Mouse (Mus musculus): Measurements from ENCODE around the gene Tmem123.
A peak's percentile ranks its signal among the peaks of the same experiment; 100 is the strongest.

The Tmem123 gene

GRCm38 (mm10) chr9:7775011-7775410 is 11.2 kb downstream of the Tmem123 start:
- no peak for DNase-seq (ENCODE audit: low spot score)

GRCm38 (mm10) chr9:7775986-7776385 is 12.1 kb downstream of the Tmem123 start:
- DNase-seq (ENCODE audit: low spot score) = no peak

GRCm38 (mm10) chr9:7776940-7777339 is 13.1 kb downstream of the Tmem123 start:
- no peak for DNase-seq (ENCODE audit: low spot score)

- DNase-seq (ENCODE audit: low spot score) = no peak
Observed at GRCm38 (mm10) chr9:7777652-7778051, 13.8 kb downstream of the Tmem123 start.

- no peak for DNase-seq (ENCODE audit: low spot score)
Observed at GRCm38 (mm10) chr9:7778771-7779170, 14.9 kb downstream of the Tmem123 start.

DNA sequence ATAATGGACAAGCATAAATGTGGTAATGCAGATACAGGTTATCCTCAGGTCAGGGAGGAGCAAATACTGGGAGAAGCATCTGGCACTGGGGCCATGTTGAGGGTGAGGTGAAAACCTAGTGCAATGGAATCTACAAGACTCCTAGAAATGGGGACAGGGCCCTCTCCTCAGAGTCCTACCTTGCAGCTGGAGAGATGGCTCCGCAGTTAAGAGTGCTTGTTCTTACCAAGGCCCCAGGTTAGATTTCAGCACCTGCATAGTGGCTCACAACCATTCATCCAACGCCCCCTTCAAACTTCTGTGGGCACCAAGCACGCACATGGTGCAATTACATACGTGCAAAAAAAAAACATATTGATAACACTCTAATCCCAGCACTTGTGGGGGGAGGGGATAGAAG is 15.9 kb downstream of the Tmem123 start:
- no peak for DNase-seq (ENCODE audit: low spot score)

DNA sequence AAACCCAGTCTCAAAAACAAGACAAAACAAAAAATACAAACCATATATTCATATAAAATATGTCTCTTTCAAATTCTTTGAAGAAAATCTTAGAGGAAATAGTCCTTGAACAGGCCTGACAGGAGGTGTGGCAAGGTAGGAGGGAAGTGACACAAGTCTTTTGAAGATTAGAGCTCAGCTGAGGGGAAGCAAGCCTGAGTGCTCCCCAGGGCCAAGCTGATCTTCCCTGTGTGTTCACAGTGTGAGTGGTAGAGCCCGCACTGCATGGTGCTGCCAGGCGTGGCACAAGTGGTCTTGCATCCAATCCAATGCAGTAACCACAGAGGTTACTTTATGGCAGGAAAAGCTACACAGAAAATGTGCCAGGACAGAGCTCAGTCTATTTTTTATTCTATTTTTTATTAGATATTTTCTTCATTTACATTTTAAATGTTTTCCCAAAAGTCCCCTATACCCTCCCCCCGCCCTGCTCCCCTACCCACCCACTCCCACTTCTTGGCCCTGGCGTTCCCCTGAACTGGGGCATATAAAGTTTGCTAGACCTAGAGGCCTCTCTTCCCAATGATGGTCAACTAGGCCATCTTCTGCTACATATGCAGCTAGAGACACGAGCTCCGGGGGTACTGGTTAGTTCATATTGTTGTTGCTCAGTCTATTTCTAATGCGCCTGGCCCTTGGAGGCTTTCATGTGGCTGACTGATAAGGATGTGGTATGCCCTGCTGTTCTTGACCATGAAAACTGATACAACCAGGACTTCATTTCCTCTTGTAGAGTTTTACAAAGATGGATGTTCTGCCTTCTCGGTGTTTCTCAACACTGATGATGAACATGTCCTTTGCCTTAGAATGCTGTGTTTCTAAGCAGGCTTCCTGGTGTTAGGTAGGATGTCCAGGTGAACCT is 16.7 kb downstream of the Tmem123 start:
- DNase-seq (ENCODE audit: low spot score) = no peak

DNA sequence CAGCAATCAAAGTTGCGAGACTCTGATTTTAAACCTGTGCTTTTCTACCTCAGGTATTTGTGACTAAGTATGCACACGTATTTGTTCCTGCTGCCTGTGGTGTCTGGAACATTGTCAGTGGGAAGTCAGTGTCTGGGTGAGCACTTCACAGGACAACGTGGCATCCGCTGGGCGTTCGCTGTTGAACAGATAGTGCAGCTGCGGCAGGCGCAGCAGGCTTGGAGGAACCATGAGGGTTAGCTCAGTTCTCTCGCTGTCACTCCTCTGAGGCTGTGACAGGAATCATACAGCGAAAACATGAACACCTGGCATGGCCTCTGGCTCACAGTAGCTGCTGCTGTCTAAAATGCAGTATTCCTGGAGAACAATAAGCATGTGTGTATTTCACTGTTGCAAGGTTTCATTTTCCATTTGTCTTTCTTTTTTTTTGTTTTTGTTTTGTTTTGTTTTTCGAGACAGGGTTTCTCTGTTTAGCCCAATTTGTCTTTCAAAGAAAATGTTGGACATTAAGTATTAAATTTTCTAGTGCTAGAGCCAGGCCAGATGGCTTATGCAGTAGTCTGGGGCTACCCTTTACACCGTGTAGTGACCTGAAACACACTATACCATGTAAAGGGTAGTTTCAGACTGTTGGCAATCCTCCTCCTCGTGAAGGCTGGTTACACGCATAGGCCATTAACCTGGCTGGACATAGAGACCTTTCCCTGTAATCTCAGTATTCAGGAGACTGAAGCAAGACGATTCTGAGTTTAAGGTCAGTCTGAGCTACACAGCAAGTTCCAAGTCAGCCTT is 20.2 kb downstream of the Tmem123 start:
- DNase-seq (ENCODE audit: low spot score) = no peak

DNA sequence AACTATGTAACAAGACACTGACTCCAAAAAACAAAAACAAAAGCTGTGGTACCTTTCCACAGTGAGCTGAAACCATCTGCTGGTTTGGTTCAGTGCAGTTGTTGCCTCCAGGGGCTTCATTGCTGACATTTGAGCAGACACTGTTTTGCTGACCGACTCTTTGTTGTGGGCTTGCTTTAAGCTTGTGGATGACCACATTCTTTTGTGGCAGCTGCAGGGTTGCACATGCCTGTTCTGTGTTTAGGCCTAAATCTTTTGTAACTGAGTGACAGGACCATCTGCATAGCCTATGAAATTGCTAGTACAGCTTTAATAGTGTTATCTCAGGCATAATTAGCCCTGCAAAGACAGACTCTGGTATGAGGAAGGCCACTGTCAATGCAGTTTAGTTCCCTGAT is 20.8 kb downstream of the Tmem123 start:
- DNase-seq (ENCODE audit: low spot score) = peak; percentile 24

DNA sequence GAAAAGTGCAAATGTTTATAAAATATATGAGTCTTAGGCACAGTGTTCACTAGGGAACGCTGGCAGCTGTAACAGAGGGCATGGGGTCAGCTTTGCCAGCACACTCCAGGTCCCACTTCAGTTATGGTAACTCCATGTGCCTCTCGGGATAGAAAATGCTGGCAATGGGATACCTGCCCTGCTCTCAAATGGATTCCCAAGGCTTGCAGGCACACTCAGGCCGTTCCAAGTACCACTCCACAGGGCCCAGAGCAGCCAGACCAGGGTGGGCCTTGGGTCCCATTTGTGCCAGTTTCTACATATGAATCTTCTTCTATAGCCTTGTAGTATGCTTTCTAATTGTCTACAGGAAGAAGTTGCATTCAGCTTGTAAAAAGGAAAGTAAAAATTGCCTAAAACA is 21.6 kb downstream of the Tmem123 start:
- DNase-seq (ENCODE audit: low spot score) = no peak

DNA sequence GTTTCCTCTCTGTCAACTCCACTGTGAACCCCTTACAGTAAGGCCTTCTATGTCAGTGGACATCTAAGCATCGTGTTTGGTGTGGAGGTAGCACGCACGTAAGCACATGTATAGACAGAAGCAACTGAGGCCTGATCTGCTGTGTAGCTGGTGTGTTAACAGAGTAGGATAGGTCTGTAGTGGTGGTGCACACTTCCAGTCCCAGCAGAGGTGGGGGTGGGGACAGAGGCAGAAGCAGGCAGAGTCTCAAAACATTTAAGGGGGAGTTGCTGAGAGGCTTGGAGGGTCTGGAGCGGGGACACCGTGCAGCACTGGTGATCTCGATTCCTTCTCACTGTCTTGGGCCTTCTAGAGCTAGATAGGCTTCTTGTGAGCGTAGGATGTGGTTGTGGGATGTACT is 22.2 kb downstream of the Tmem123 start:
- no peak for DNase-seq (ENCODE audit: low spot score)

DNA sequence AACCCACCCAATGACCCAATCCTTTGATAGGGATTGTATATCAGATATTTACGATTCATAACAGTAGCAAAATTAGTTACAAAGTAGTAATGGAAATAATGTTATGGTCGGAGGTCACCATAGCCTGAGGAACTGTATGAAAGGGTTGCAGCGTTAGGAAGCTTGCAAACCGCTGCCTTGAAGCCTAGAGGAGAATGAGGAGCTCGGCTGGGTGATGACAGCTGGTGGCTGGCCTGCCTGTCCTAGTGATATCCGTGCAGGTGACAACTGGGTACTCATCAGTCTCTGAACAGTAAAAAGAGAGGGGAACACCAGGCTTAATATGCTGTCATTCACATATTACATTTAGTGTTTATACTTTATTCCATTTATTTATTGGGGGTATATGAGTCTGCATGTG is 24.6 kb downstream of the Tmem123 start:
- DNase-seq (ENCODE audit: low spot score) = no peak

DNA sequence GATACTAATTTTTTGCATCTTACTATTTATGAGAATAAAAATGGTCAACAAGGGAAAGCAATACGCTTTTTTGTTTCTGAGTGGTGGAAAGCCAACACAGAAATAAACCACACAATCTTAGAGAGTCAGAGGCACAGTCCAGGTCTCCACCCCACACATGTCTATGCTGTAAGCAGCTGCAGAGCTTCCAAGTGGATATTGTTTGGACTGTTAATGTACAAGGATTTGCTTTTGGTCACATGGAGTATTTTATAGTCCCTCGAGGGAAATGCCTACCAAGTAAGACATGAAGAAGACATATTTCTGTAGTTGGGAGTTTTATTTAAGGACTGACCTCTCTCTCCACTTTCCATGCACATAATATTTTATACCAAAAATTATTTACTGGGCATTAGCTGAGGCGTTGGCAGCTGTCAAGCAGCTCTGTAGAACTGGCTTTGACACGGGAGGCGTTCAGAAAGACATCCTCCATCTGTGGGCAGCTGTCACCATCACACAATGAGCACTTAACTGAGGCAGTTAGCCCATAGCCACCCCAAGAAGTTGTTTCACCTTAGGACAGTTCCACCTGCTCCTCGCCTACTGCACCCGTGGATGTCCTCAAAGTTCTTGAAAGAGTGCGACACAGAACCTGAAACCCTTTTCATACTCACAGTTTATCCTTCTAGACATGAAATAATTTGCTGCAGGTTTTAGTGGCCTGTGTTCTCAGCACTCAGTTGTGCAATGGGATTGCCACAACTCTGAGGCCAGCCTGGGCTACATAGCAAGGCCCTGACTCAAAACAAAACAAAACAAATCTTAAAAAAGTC is 26.1 kb downstream of the Tmem123 start:
- DNase-seq (ENCODE audit: low spot score) = no peak

- no peak for DNase-seq (ENCODE audit: low spot score)
Observed at GRCm38 (mm10) chr9:7790580-7791084, 26.8 kb downstream of the Tmem123 start.

DNA sequence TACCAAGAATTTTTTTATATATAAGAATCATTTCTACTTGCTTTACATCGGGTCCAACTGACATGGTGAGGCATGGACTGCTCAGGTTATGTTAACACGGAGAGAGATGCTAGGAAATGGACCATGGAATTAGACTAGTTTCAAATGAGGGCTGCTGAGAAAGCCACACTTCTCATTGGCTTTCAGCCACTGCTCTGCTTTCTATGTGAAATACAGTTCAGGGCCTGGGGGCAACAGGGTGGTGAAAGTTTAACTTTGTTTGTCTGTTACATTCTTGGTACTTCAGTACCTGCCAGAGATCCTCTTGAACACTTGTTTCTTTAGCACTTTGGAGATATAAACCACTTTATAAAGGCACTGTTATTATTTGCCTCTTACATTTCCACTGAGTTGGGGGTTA is 29.7 kb downstream of the Tmem123 start:
- DNase-seq (ENCODE audit: low spot score) = no peak

DNA sequence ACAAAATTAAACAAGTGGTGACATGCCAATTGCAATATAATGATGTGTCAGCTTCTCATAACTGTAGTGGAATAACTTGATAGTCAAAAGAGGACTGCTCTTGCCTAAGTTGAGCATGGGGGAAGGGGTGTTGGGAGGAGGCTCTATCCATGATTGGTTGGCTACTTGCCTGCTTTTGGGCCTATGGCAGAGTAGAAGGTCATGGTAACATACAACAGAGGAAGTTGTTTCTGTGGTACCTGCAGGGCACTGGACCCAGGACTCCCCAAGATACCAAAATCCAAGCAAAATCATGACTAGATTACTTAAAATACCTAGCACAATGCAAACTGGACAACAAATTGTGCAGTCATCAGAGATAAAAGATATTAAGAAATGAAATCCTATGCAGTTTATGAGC is 31.7 kb downstream of the Tmem123 start:
- DNase-seq (ENCODE audit: low spot score) = no peak

DNA sequence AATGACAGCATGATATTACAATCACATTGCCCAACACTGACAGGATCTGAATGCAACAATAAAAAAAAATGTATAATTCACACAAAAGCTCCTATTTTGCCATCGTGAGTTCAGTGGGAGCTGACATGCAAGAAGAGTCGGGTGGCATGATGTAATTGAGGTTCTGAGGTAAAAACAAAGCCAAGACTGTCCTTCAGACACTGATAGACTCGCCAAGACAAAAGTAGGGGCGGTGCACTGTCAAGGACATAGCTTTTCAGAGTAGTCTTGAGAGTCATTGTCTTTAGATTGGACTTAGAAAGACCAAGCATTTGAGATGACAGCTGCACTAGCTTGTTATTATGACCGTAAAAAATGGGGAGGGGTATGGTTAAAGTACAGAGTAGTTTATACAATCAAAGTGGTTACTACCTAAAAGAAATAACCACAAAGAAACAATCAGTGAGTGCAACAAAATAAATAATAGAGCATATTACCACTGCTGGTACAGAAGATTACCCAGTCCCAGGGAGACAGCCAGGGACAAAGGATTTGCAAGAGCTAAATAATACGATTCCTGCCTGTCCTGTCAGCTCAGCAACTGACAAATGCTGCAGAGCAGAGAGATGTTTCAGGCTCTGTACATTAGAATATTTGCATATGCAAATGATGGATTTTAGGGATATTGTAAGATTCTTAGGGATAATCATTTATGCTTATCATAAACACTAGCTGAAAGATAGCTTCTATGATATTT is 32.5 kb downstream of the Tmem123 start:
- no peak for DNase-seq (ENCODE audit: low spot score)

DNA sequence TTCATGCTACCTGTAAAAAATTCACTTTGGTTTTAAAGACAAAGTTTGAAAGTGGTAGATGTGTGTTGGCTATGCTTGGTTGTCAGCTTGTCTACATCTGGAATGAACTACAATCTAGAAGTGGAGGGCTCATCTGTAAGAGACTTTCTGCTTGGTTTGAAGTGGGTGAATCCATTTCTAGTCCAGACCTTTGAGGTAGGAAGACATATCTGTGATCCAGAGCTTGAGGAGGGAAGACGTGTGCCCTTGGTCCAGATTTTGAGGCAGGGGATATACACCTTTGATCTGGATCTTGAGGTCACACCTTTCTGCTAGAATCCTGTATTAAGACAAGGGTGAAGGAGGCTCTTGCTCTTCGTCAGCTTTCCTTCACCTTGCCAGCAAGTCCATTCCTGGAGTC is 33.7 kb downstream of the Tmem123 start:
- DNase-seq (ENCODE audit: low spot score) = no peak

- DNase-seq (ENCODE audit: low spot score) = no peak
Observed at GRCm38 (mm10) chr9:7798555-7798954, 34.7 kb downstream of the Tmem123 start.

DNA sequence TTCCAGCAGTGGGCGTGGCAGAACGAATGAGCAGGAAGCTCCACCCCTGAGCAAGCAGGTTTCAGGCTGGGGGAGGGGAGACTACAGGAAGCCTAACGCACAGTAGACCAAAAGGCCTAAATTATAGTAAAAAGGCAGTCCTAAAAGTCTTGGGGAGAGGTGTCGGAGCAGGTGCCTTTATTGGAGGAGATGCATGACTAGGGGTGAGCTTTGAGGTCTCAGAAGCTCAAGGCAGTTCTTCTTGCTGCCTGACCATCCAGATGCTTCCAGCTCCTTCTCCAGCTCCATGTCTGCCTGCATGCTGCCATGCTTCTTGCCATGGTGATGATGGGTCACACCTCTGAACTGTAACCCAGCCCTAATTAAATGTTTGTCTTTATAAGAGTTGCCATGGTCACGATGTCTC is 41.3 kb downstream of the Tmem123 start:
- no peak for DNase-seq (ENCODE audit: low spot score)

DNA sequence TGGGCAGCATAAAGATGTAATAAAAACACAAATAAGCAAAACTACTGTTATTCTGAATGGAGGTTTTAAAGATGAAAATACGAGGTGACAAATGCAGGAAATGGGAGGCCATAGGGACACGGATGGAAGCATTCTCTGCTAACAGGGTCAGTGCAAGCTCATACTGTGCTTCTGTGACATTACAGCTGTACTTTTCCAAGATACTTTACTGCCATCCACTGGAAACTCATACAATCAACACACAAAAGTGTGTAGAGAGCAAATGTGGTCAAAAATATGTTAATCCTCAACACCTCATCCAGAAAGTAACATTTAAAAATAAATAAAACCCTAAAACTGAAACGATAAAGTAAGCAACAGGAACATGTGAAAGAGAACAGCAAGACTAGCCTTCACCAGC is 58.9 kb downstream of the Tmem123 start:
- DNase-seq (ENCODE audit: low spot score) = no peak

DNA sequence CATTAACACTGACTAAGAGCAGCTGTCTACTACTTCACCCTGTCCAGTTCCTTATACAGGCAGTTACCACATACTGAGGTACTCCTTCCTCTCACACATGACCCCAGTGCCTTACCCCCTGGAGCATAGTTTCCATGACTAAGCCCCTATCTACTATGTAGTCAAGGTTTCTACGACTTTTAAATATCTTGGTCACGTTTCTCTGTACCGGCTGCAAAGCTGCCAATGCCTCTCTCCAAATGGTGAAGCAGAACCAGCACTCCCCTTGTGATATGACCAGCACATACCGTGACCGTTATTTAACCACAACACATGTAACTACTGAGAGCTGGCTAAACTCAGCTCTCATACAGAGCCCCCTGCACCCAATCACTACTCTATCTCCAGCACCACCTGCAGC is 61.1 kb downstream of the Tmem123 start:
- DNase-seq (ENCODE audit: low spot score) = no peak
